Mouse (Mus musculus) ES-Bruce4 (cell line): ENCODE data around the gene Src.

Experiments used
- CTCF ChIP-seq: IDR thresholded peaks from one replicate; pipeline ENCODE4 v1.8.1; 2011; ENCODE audit warnings: low read depth, low read length
- EP300 ChIP-seq: IDR thresholded peaks from 2 replicates; pipeline ENCODE4 v1.6.1; 2011; ENCODE audit warnings: low read depth, low read length; ENCODE audit not compliant: insufficient read depth

GRCm38 (mm10) chr2:157432476-157432875 lies 14.2 kb downstream of the Src start:
- TF ChIP-seq CTCF (no peak), EP300 (0 out of 2 replicates have a peak, but pooled peaks have one; percentile 43)
